Mouse (Mus musculus) kidney, adult 2 months (tissue): ENCODE data around the gene Hsd11b2.

Source experiments
- CTCF ChIP-seq: fragments of 200-500 bp; conservative IDR thresholded peaks from 2 replicates; pipeline ENCODE4 v1.5.1; 2011; ENCODE audit warnings: low read depth, mild to moderate bottlenecking, control low read depth, low read length, moderate library complexity, mixed read lengths; ENCODE audit not compliant: insufficient read depth, insufficient read length
- POLR2A ChIP-seq: fragments of 200-500 bp; IDR thresholded peaks from one replicate; pipeline ENCODE4 v1.6.1; 2011; ENCODE audit warnings: low read depth, low read length, control low read depth

DNA sequence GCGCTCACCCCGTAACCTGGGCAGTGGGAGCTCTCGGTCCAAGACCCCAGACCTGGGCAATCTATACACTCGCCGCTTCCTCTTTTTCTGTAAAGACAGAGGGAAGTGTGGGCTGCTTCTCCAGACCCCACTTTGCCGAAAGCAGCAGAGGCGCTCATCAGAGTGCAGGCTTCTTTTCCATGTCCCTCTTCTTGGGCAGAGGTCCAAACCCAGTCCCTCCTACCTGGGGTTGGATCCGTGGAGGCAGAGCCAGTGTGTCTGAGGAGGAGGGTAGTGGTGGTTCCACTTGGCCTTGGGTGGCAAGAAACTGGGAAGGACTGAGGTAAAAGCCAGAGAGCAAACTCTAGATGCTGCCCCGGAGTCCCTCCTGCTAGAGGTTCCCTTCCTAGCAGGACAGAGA lies 45.6 kb upstream of the Hsd11b2 start:
- TF ChIP-seq POLR2A = no peak
- TF ChIP-seq CTCF = no peak
